Mouse (Mus musculus) spleen, adult 2 months (tissue): ENCODE measurements around the gene Notch1. TPM values are rescaled to one million over a fixed set of nuclear protein-coding genes. Genes with fewer than 3 reads are reported as not detected.

Source experiments
- DNase-seq, 2 experiments: peaks; one replicate each; pipeline versions ENCODE4 v3.0.0 to v3.0.0-alpha.2; 2012 to 2021; ENCODE audit warnings: low spot score in 2 of 2, low read depth in 1 of 2
- H3K27ac ChIP-seq: fragments of 200-500 bp; 2 replicates; pipeline ENCODE4 v1.5.1; 2012; ENCODE audit warnings: low read length, inconsistent platforms; ENCODE audit not compliant: insufficient read depth
- H3K27me3 ChIP-seq: fragments of 200-500 bp; 2 replicates; pipeline ENCODE4 v1.6.1; 2012; ENCODE audit warnings: mild to moderate bottlenecking, moderate library complexity, low read length, inconsistent platforms; ENCODE audit not compliant: control insufficient read depth, insufficient read depth
- H3K36me3 ChIP-seq: fragments of 200-500 bp; 2 replicates; pipeline ENCODE4 v1.6.1; 2012; ENCODE audit warnings: mild to moderate bottlenecking, low read length, inconsistent platforms; ENCODE audit not compliant: control insufficient read depth, insufficient read depth
- H3K4me1 ChIP-seq: fragments of 200-500 bp; 2 replicates; pipeline ENCODE4 v1.6.1; 2011; ENCODE audit warnings: inconsistent platforms; ENCODE audit not compliant: control insufficient read depth, insufficient read depth, insufficient read length
- H3K4me3 ChIP-seq: fragments of 200-500 bp; 2 replicates; pipeline ENCODE4 v1.5.1; 2011; ENCODE audit warnings: mild to moderate bottlenecking, inconsistent platforms; ENCODE audit not compliant: insufficient read depth, insufficient read length; ENCODE audit errors: extremely low read depth
- CTCF ChIP-seq: fragments of 200-500 bp; IDR thresholded peaks from 2 replicates; pipeline ENCODE4 v1.5.1; 2011; ENCODE audit warnings: mild to moderate bottlenecking, inconsistent platforms; ENCODE audit not compliant: insufficient read depth, insufficient read length, insufficient replicate concordance; ENCODE audit errors: extremely low read depth
- POLR2A ChIP-seq: fragments of 200-500 bp; IDR thresholded peaks from 2 replicates; pipeline ENCODE4 v1.6.1; 2011; ENCODE audit warnings: low read depth, low read length, inconsistent platforms
- WGBS: fragments of 180-500 bp; shearing (Covaris S2); methylation state at CpG from one replicate; pipeline ENCODE4 v1.1.7; 2018; 5-methylcytosine and 5-hydroxymethylcytosine counted together
- polyA plus RNA-seq: library from polyadenylated mRNA; depleted of rRNA; stranded (reverse); fragments of >200 nt; gene quantifications from 2 replicates; pipeline ENCODE4 v1.2.3, GENCODE M21; 2012

The Notch1 gene
- polyA plus RNA-seq, 1 experiment: 34.6 TPM

DNA sequence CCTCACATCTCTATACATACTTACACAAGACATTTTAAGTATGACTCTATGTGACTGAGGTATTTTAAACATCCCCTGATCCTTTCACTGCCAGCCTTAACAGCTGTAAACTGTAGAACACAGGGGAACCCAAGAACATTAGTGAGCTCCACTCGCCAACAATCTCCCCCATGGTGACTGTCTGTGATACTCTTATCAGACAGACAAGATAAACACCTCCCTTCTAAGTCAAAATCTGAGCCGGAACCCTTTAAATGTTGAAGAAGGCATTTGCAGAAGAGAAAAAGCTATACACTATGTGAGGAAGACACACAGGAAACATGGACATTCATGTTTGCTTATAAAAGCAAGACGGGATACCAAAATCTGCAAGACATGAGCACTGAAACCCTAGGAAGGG lies 72.6 kb downstream of the Notch1 start:
- no peak overlapping the region for H3K27ac ChIP-seq
- H3K4me1 ChIP-seq: peaks cover 4% of the 10 kb centered on the region; the same call in 1 of the 2 replicates
- 0 out of 2 replicates have a peak overlapping the region, but pooled peaks have one; percentile 95 for H3K4me3 ChIP-seq

DNA sequence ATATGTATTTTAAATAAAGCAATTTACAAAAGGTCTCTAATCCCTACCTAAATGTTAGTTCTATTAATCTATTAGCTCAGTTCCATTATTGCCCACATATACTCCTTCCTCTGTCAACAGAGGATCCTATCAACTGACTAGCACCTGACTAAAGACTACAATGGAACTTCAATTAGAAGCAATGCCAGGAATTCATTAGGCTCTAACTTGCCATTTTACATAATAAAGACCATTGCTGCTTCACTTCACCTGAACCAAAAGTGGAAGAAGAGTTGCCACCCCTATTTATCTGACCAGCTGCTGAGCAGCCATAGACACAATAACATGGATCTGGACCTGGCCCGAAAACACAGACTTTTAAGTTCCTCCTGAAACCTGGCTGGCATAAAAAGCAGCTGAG lies 73.6 kb downstream of the Notch1 start:
- Histone ChIP-seq H3K27me3 (no peaks in the 10 kb centered on the region), H3K36me3 (peaks cover 29% of the 10 kb centered on the region), H3K4me1 (peaks cover 4% of the 10 kb centered on the region; the same call in 1 of the 2 replicates), H3K27ac (no peak overlapping the region), H3K4me3 (no peak overlapping the region)
- no peak for DNase-seq
- 98% methylated on average over 1 of the region's 1 CpGs for WGBS
- TF ChIP-seq CTCF: no peak

More for the DNA sequence above, 72.6 kb downstream of the Notch1 start:
- 57% methylated on average over 3 of the region's 3 CpGs for WGBS
- H3K27me3 ChIP-seq: no peaks in the 10 kb centered on the region
- no peak for DNase-seq
- H3K36me3 ChIP-seq: peaks cover 22% of the 10 kb centered on the region
- TF ChIP-seq CTCF: no peak
- no peak for TF ChIP-seq POLR2A

DNA sequence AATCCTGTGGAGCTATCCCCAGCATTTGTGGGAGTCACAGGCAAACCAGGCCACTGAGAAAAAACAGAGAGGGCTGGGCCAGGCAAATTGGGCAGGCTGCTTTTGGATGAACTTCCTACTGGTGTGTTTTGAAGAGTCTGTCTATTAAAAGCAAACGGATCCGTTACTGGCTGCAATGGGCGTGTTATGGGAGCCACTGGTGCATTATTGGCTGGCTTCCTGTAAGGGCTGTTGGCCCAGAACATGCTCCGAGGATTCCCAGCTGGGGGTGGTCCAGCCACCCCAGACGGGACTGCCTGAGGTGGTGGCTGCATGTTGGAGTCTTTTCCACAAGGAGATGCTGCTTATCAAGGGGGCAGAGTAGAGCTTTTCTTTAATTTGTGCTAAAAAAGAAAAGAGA lies 74.8 kb downstream of the Notch1 start:
- DNase-seq: no peak
- WGBS: 81% methylated on average over 5 of the region's 5 CpGs
- Histone ChIP-seq H3K36me3 (peaks cover 31% of the 10 kb centered on the region), H3K4me3 (no peak overlapping the region), H3K27ac (no peak overlapping the region), H3K27me3 (no peaks in the 10 kb centered on the region), H3K4me1 (peaks cover 4% of the 10 kb centered on the region; the same call in 1 of the 2 replicates)
- TF ChIP-seq CTCF: no peak
- no peak for TF ChIP-seq POLR2A

DNA sequence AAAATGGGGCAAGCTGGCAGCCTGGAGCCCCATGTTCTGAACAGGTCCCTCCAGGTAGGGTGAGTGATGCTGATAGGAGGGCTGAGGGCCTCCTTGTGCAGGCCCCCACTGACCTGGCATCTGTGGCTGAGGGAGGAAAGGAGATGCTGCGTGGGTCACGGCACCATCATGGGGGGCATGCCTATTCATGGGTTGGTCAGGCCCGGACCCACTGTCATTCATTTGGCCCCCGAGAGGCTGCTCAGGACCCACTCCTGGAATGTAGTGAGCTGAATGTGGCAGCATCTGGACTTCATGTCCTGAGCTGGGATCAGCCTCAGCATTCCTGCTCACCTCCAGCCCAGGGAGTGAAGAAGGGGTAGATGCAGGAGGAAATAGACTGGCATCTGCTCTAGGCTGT lies 75.2 kb downstream of the Notch1 start:
- peaks cover 4% of the 10 kb centered on the region; the same call in 1 of the 2 replicates for H3K4me1 ChIP-seq
- H3K4me3 ChIP-seq: no peak overlapping the region
- WGBS: 92% methylated on average over 4 of the region's 4 CpGs
- no peak overlapping the region for H3K27ac ChIP-seq
- DNase-seq: no peak
- TF ChIP-seq CTCF (no peak), POLR2A (no peak)
- H3K27me3 ChIP-seq: no peaks in the 10 kb centered on the region
- H3K36me3 ChIP-seq: peaks cover 32% of the 10 kb centered on the region

DNA sequence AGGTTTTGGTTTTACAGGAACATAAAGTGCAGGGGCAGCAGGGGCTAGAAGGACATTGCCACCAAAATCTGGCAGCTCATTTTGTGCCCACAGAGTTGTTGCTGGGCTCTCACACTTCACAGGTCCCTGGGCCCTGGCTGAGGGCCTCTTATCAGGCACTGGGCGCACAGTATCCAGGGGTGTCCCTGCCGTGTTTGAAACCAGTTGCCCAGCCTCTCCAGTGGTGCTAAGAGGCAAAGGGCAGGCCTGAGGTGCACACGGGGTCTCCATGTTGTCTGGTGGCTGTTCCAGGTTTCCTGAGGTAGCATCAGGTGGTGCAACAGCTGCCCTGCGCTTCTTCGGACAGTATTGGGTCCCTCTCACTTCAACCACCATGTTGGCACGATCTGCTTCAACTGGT lies 76.8 kb downstream of the Notch1 start:
- no peak overlapping the region for H3K4me3 ChIP-seq
- H3K4me1 ChIP-seq: peaks cover 4% of the 10 kb centered on the region; the same call in 1 of the 2 replicates
- no peaks in the 10 kb centered on the region for H3K27me3 ChIP-seq
- 92% methylated on average over 6 of the region's 6 CpGs for WGBS
- DNase-seq: no peak
- TF ChIP-seq POLR2A (no peak), CTCF (no peak)
- peaks cover 41% of the 10 kb centered on the region for H3K36me3 ChIP-seq
- H3K27ac ChIP-seq: no peak overlapping the region

DNA sequence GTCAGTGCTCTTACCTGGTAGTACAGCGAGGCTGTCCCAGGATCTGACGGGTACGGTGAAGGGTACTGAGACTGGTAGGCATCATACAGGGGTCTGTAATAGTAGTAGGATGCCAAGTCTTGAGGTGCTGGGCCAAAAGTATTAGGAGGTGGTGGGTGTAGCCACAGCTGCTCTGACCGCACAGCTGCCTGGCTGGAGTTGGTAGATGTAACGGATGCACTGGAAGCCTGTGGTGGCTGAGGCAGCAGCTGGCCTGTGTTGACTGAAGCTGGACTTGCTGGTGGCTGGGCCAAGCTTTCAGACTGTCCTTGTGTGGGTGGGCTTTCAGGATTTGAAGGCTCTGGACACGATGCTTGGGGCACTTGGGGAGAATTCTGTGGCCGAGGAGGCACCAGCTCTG lies 78.1 kb downstream of the Notch1 start:
- 92% methylated on average over 7 of the region's 7 CpGs for WGBS
- H3K4me1 ChIP-seq: no peaks in the 10 kb centered on the region
- no peaks in the 10 kb centered on the region for H3K27me3 ChIP-seq
- no peak overlapping the region for H3K27ac ChIP-seq
- TF ChIP-seq POLR2A (no peak), CTCF (no peak)
- no peak overlapping the region for H3K4me3 ChIP-seq
- no peak for DNase-seq
- H3K36me3 ChIP-seq: peaks cover 47% of the 10 kb centered on the region

DNA sequence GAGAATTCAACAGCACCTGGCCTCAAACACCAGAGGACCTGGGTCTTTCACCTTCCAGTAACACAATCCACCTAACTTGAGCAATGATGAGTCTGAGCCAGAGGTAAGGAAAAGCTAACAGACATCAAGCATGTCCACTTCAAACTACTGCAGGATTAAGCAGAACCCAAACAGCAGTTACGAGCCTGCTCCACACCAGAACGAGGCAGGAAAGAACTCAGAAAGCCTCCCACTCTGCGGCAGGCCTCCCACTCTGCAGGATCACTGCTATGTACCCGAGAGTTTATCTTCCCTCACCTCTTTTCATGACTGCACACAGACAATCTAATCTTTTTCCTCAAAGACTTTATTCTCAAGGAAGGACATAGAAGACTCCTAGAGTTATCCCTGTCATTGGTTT lies 79.2 kb downstream of the Notch1 start:
- DNase-seq: no peak
- H3K4me3 ChIP-seq: no peak overlapping the region
- 83% methylated on average over 4 of the region's 4 CpGs for WGBS
- no peak overlapping the region for H3K27ac ChIP-seq
- H3K4me1 ChIP-seq: no peaks in the 10 kb centered on the region
- TF ChIP-seq POLR2A (no peak), CTCF (no peak)
- peaks cover 54% of the 10 kb centered on the region for H3K36me3 ChIP-seq
- H3K27me3 ChIP-seq: no peaks in the 10 kb centered on the region

DNA sequence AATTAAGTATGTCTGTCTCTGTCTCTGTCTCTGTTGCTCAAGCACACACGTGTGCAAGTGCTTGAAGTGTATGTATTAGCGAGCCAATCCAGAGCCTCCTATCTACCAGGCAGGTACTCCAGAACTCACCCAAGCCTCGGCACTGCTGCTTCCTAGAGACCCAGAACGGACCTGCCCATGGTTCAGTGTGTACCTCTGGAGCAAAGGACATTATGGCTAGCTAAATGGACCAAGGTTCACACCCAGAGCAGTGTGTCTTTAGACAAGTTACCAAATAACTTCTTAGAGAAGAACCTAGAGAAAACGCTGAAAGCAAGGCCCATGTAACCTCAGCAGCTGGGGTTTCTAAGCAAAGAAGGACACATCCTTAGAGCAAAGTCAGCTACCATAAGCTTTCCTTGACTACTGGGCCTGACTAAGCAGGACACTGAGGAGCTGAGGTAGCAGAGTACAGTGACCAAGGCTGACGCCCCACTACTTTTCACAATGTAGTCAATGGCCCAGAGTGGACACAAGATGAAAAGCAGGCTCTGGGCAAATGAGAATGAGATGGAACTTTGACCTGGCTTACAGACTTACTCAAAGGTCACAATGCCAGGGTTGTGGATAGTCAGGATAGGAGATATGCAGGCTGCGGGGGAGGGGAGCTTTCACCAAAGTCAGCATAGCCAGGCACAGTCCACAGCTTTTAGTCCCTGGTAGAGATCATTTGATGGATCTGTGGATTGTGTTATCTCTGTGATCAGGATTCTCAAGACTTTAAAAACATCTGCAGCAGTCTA lies 81.5 kb downstream of the Notch1 start:
- no peak for DNase-seq
- Histone ChIP-seq H3K27ac (no peak overlapping the region), H3K4me3 (no peak overlapping the region), H3K27me3 (no peaks in the 10 kb centered on the region), H3K36me3 (peaks cover 54% of the 10 kb centered on the region), H3K4me1 (no peaks in the 10 kb centered on the region)
- WGBS: 90% methylated on average over 7 of the region's 7 CpGs
- TF ChIP-seq POLR2A (no peak), CTCF (no peak)
